Mouse (Mus musculus) heart, adult 2 months (tissue): ENCODE results near the gene Capn6.

Source experiments
- CTCF ChIP-seq: fragments of 200-600 bp; IDR thresholded peaks from 2 replicates; pipeline ENCODE4 v1.8.1; 2022; ENCODE audit warnings: antibody characterized with exemption, mild to moderate bottlenecking, moderate library complexity
- POLR2A ChIP-seq: fragments of 200-500 bp; IDR thresholded peaks from 2 replicates; pipeline ENCODE4 v1.6.1; 2011; ENCODE audit warnings: mild to moderate bottlenecking, low read depth, low read length, control low read depth; ENCODE audit not compliant: insufficient read depth

GRCm38 (mm10) chrX:143815948-143816347 is 11.3 kb downstream of the Capn6 start:
- TF ChIP-seq CTCF (no peak), POLR2A (no peak)
